ENCODE assay signal across 20 mouse cellular contexts in genomic region chr2:68983431-68983830, GRCm38 (mm10).
DNase-seq lines count a peak whose midpoint lies in the region; ATAC-seq and TF ChIP-seq lines count a peak whose summit lies in the region.
"Had no signal": no experiment of that assay in that cellular context is flagged by ENCODE, and none has a peak within 500 bp of the region (broad histone marks: within the 10 kb centered on the region; RNA-seq: fewer than 3 reads in every experiment).

No protein-coding gene starts in this region.

- no peak overlapping the region for H3K4me2 ChIP-seq in heart, embryonic 11.5 days
- no peak overlapping the region for H3K4me2 ChIP-seq in midbrain, embryonic 16.5 days (ENCODE audit: low read length)
- H3K4me2 ChIP-seq: embryonic facial prominence, embryonic 12.5 days; forebrain, embryonic 12.5 days; heart, embryonic 15.5 days; hindbrain, embryonic 15.5 days; liver, embryonic 13.5 days; midbrain, embryonic 11.5 days had no signal

- H3K4me3 ChIP-seq in heart, embryonic 11.5 days (ENCODE audit: low read depth, low read length): no peak overlapping the region
- H3K4me3 ChIP-seq in midbrain, embryonic 16.5 days (ENCODE audit: low read depth, low read length): no peak overlapping the region
- H3K4me3 ChIP-seq: embryonic facial prominence, embryonic 12.5 days; forebrain, embryonic 12.5 days; heart, embryonic 15.5 days; hindbrain, embryonic 15.5 days; layer of hippocampus, adult 2 months; liver, embryonic 13.5 days had no signal

- peak; percentile 7 to 9 for DNase-seq in heart, adult 18-20 months
- DNase-seq in 3134 (ENCODE audit: extremely low read depth, insufficient read length, low spot score) (peak; percentile 78), Patski (ENCODE audit: low read depth, low spot score) (peak; percentile 71)
- DNase-seq in gonadal fat pad, adult 2 months (ENCODE audit: low read depth): peak; percentile 51
- DNase-seq in adrenal gland, postnatal 10 days: no peak
- DNase-seq in kidney, adult 11 months: no peak
- DNase-seq: cerebellum, adult 18-20 months; gastrocnemius, postnatal 25 days; liver, embryonic 13.5 days; retina, postnatal 1 day had no signal

- H3K4me1 ChIP-seq in heart, embryonic 11.5 days (ENCODE audit: control insufficient read depth, insufficient read depth, low read length): peaks cover 17% of the 10 kb centered on the region
- peaks cover 17% of the 10 kb centered on the region for H3K4me1 ChIP-seq in midbrain, embryonic 16.5 days (ENCODE audit: control insufficient read depth, insufficient read depth, low read length)

- ATAC-seq in heart, embryonic 11.5 days (replicated peaks; ENCODE audit: insufficient number of reproducible peaks, low FRiP score, low TSS enrichment): no peak
- peak; percentile 98 for ATAC-seq in Patski
- no peak for ATAC-seq in midbrain, embryonic 16.5 days
- ATAC-seq: intestine, embryonic 16.5 days had no signal

- WGBS in heart, embryonic 11.5 days (ENCODE audit: insufficient replicate concordance): 58% methylated on average over 3 of the region's 3 CpGs
- 89% methylated on average over 3 of the region's 3 CpGs for WGBS in midbrain, embryonic 16.5 days

- H3K27me3 ChIP-seq in heart, embryonic 11.5 days (ENCODE audit: control insufficient read depth, insufficient read depth, low read length): no peaks in the 10 kb centered on the region
- no peaks in the 10 kb centered on the region for H3K27me3 ChIP-seq in Patski
- no peaks in the 10 kb centered on the region for H3K27me3 ChIP-seq in midbrain, embryonic 16.5 days (ENCODE audit: control insufficient read depth, insufficient read depth, low read depth, low read length)
- H3K27me3 ChIP-seq: embryonic facial prominence, embryonic 12.5 days; forebrain, embryonic 12.5 days; heart, embryonic 15.5 days; hindbrain, embryonic 15.5 days; liver, embryonic 13.5 days had no signal

- in situ Hi-C loops in Patski (cut with MboI; ENCODE audit: low pct_unique_long_range_greater_than_20kb): no loop called here

- H3K9me3 ChIP-seq in heart, embryonic 11.5 days (replicated peaks; ENCODE audit: control insufficient read depth, low read length): no peaks in the 10 kb centered on the region
- no peaks in the 10 kb centered on the region for H3K9me3 ChIP-seq in midbrain, embryonic 16.5 days (replicated peaks; ENCODE audit: control insufficient read depth, low read length, poor library complexity, severe bottlenecking)
- H3K9me3 ChIP-seq: embryonic facial prominence, embryonic 12.5 days; forebrain, embryonic 12.5 days; heart, embryonic 15.5 days; hindbrain, embryonic 15.5 days; liver, embryonic 13.5 days had no signal

- no peak overlapping the region for H3K9ac ChIP-seq in heart, embryonic 11.5 days (ENCODE audit: low read depth, low read length)
- no peak overlapping the region for H3K9ac ChIP-seq in midbrain, embryonic 16.5 days (ENCODE audit: low read depth, low read length)
- H3K9ac ChIP-seq: embryonic facial prominence, embryonic 12.5 days; forebrain, embryonic 12.5 days; heart, embryonic 15.5 days; hindbrain, embryonic 15.5 days; liver, embryonic 13.5 days had no signal

- TF ChIP-seq CTCF in Patski (IDR thresholded peaks at IDR 0.05): no peak

- no peaks in the 10 kb centered on the region for H3K36me3 ChIP-seq in heart, embryonic 11.5 days (ENCODE audit: control insufficient read depth, insufficient read depth, low read length)
- no peaks in the 10 kb centered on the region for H3K36me3 ChIP-seq in midbrain, embryonic 16.5 days (ENCODE audit: control insufficient read depth, insufficient read depth, low read length)
- H3K36me3 ChIP-seq: embryonic facial prominence, embryonic 12.5 days; forebrain, embryonic 12.5 days; heart, embryonic 15.5 days; hindbrain, embryonic 15.5 days; liver, embryonic 13.5 days had no signal

- H3K27ac ChIP-seq in heart, embryonic 11.5 days (ENCODE audit: low read depth, low read length): no peak overlapping the region
- no peak overlapping the region for H3K27ac ChIP-seq in midbrain, embryonic 16.5 days (ENCODE audit: low read length)
- H3K27ac ChIP-seq: embryonic facial prominence, embryonic 12.5 days; forebrain, embryonic 12.5 days; heart, embryonic 15.5 days; hindbrain, embryonic 15.5 days; kidney, postnatal 0 days; layer of hippocampus, adult 2 months; liver, embryonic 13.5 days had no signal

- POLR2A ChIA-PET in Patski (lab: Charles Lee): no interaction called here

- CTCF ChIA-PET in Patski (lab: Charles Lee): interaction anchor here (1.5 kb wide), 1 partner anchor 66 kb away, joined by 3 read pairs; no protein-coding TSS in a partner anchor

Comparison
In these comparisons a context has a peak if more than half of its experiments do, and no peak if none do; other contexts are left out.
1. DNase-seq: peak in heart, adult 18-20 months (2 of 2), 3134 (single experiment), Patski (single experiment) and gonadal fat pad, adult 2 months (single experiment); none in adrenal gland, postnatal 10 days (single experiment) and kidney, adult 11 months (single experiment).